Mouse (Mus musculus) retina, adult 2 months (tissue): ENCODE results near the gene Clic4.
A peak's percentile ranks its signal among the peaks of the same experiment; 100 is the strongest.

Experiments
- DNase-seq: peaks from one replicate; pipeline ENCODE4 v3.0.0-alpha.2; 2012; ENCODE audit warnings: low read depth, low spot score

The Clic4 gene

DNA sequence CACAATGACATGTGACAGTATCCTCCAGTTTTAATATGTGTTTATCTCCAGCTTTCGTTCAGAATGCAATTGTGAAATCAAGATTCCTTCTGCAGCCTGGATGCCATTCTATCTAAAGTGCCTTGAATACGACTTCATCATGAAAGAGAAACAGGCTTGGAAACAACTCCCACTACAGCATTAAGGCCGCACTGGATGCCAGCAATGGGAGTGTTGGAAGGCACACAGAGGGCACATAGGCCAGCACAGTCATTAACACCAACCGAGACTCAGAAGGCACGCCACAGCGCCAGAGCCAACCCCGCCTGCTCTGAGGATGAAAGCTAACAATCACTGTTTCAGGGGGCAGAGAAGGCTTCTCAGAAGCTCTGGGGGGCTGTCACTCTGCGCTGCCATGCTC lies 37.1 kb downstream of the Clic4 start:
- no peak for DNase-seq

DNA sequence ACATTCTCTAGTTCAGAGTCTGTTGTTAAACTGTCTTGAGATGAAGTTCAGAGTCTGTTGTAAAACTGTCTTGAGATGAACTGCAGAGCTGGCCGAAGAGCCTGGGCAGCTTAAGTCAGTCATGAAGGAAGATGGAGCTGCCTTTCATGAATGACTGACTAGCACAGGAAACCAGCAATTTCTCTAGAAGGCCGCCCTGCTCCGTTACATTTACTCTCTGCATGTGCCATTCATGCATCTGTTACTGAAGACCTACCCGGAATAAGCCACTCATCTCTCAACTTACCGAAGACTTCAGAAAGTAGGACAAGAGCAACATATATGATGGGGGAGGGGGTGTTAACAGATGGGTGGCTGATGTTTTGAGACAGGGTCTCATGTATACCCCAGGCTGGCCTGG lies 40.1 kb downstream of the Clic4 start:
- DNase-seq = no peak

DNA sequence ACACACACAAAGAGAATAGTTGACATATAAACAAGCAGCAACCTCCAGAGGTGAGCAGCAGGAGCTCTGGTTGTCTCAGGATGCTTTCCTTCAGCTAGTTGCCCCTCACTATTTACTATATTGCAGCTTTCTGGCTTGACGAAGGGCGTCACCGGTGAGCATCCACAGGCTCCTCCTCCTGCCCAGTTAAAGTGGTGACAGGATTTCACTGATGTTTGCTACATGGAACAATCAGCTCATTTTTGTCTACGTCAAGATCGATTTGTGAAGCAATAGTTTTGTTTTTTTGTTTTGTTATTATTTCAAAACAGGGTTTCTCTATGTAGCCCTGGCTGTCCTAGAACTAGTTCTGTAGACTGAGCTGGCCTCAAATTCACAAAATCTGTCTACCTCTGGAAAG lies 41.1 kb downstream of the Clic4 start:
- DNase-seq = no peak

DNA sequence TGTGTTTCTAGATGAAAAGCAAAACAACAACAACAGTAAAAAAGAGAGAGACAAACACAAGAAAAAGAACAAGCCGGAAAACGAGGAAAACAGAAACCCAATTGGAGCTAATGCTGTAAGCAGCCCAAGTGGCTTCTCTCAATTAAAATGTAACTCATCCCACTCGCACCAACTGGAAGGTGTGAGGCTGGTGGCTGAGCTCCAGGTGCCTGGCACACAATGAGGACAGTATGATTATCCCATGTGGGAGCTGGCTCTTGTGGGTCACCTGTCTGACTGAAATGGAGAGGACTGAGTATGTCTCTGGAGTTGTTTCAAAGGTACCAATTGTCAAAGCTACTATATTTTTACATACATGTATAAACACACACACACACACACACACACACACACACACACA lies 41.5 kb downstream of the Clic4 start:
- no peak for DNase-seq

DNA sequence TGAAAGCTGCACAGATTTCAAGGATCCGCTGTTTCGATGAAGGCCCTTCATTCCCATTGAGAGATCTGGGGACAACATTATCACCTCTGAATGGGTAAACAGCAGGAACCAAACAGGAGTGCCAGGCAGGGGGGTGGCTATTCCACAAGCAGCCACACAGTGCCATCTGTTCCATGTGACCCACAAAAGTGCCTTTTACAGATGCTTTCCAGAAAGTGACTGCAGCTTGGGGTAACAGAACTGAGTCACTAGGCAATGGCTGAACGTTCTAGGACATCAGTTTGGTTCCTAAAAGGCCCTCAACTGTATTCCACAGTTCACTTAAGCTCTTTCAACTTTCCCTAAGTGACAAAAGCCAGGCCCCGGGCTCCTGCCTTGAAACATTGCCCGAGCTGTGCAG lies 42.0 kb downstream of the Clic4 start:
- DNase-seq = no peak

DNA sequence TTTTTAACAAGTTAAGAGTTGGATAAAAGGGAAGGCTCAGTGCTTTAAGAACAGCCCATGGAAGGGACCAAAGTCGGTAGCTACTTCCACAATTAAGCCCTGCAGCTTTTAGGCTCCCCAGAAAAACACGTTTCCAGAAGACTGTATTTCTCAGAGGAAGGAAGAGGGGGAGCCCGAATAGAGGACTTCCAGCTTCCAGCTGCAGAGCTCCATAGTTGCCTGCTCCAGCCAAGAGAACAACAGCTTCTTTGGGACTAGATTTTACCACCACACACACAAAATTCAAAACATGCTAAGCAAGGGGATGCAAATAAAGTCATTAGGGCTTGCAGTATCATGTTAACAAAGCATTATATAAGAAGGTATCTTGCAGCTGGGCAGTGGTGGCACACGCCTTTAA lies 42.7 kb downstream of the Clic4 start:
- DNase-seq = no peak

DNA sequence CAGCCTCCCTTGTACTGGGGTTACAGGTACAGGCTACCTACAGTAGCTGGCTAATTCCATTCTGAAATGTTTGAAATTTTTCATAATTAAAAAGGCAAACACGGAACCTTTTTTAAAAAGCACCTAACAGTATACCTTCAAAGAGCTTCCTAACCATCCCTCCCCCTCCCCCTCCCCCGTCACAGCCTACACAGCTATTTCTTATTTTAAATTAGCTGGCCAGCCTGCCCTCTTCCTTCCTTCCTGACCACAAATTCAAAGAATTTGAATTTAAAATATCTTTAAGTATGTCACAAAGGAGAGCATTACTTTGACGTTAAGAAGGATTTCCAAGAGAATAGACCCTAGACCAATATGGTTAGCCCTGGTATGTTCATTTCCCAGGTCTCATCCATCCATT lies 44.5 kb downstream of the Clic4 start:
- DNase-seq = no peak

DNA sequence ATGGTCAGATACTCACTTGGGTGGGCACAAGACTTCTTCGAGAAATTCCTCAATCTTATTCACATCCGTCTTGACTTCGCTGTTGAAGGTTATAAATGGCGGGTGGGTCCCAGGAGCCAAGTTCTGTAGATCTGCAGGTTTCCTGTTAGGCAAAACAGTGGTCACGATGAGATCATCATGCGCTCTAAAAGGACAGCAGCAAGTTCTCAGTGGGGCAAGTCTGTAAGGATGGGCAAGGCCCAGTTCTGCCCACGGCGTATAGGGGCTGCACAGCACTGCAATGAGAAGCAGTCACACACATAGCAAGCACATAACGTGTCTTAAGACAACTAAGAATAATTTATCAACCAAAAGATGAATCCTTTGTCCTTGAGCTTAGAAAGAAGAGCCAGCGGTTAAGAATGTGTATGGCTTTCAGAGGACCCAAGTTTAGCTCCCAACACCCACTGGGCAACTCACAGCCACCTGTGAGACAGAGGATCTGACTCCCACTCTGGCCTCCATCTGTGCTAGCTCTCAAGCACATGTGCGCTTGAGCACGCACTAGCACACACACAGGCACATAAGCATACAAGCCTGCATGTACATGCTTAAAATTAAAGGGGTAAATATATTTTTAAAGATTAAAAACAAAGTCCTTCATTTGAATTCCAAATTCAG lies 46.5 kb downstream of the Clic4 start:
- DNase-seq = no peak

DNA sequence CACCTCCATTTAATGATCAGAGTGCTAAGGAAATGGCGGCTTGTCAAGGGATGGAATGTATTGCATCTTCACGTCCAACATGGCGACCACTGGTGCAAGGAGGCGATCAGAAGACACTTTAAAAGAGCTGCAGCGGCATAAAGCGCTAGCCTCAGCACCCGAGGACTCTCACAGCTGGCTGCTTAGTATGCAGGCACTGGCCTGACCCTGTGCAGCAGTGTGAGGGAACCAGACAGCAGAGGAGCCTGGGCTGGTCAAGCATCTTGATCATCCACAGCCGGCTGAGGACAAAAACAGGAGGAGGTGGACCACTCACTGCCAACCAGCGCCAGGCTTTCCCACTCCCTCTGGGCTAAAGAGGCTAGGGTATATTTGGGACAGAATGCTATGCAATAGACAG lies 48.8 kb downstream of the Clic4 start:
- DNase-seq = no peak

DNA sequence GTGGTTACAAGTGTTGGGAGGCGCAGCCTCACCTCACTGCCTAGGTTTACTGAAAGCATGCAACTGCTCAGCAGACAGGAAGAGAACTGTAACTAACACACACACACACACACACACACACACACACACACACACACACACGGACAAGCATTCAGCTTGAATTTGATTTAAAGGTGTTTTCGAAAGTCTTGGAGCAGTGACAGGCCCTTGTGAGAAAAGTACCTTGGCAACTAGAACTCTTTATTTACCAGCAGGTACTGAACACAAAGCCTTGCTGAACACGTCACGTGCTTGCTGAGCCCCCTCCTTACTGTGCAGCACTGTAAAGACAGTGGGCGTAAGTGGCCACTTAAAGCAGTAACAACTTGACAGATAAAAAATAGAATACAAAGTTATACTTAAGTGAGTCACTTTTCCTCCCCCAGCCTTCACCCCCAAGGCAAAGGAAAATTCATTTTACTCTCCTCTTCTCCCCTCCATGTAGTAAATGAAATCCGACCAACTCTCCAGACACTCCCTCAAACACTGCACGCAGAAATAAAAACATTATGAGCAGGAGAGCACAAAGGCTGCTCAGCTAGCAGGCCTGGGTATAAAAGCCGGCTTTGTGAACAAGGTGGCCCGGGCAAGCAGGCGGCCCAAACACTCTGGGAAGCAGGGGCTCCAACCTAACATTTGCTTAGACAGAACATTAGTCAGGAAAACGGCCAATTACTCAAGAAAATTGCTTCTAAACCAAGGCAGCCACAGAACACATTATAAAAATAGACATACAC lies 50.8 kb downstream of the Clic4 start:
- no peak for DNase-seq

DNA sequence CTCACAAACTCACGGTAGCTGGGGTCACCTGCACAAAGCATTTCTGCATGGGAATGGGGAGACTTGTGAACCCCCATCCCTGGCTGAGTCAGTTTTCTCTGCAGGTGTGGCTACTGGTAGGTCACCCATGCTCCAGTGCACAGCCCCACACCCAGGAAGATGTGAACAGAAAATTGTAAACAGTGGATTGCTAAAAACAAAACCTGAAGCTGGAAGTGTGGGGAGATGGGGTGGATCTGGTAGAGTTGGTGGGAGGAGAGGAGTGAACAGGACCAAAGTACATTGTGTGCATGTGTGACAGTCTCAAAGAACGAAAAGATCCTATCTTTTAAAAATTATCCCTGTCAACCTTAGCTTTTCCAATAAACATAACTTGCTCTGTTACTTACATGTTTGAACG lies 52.0 kb downstream of the Clic4 start:
- no peak for DNase-seq

DNA sequence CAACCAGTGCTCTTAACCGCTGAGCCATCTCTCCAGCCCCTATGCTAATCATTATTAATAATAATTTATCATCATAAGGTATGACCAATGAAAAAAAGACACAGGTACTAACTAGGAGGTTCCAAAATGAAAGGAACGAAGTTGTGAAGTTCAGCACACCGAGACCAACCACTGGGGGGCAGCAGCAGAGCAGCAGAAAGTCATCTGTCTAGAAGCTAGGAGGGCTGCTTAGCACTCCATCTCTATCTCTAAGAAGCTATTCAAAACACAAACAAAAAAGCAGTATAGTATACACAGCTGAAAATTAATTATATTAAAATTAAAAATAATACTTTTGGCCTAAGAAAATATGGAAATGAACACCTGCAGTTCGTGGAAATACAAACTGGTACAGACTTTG lies 53.0 kb downstream of the Clic4 start:
- peak; percentile 55 for DNase-seq

DNA sequence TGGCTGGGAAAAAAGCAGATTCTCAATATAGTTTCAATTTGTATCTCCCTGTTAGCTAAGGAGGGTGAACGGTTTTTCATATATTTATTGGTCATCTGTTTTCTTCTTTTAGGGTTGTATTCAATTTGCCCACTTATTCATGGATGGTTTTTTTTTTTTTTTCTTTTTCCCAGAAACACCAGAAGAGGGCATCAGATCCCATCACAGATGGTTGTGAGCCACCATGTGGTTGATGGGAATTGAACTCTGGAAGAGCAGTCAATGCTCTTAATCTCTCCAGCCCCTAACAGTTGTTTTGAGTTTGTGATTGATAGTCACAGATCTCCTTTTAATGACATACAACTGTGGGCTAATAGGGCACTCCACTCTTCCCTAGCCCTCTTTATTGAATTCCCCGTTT lies 62.8 kb downstream of the Clic4 start:
- no peak for DNase-seq

DNA sequence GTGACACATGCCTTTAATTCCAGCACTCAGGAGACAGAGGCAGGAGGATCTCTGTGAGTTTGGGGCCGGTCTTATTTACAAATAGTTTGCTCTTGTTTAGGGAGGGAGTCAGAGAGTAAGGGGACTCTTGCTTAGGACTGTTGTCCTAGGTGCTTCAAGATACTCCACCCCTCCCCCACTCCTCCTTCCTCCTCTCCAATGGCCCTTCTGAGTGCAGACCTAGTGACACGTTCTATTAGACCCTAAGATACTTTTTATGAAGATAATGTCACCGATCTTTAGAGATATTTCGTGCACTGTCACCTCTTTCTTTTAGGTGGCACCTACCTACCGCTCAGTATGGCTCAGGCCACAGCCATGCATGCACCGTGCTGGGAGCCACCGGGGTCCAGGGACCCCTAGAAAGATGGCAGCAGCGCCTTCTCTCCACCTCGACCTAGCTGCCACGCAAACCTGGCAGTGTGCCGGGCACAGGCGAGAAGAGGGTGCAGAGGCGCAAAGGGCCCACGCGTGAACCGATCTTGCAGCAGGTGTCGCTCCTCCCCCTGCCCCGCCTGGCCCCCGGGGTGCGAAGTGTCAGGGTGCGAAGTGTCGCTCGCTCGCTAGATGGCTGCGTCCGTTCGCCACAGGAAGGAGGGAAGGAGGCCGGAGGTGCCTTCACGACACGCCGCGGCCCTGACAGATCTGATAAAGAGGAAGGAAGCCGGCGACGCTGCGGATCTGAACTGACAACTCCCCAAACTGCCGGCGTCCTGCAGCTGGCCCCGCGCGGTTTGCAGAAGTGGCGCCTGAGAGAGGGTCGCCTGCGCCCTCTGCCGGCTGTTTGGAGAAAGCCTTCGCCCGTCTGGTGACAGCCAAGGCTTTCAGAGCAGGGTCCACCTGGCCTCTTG lies 66.7 kb downstream of the Clic4 start:
- DNase-seq = peak; percentile 37

DNA sequence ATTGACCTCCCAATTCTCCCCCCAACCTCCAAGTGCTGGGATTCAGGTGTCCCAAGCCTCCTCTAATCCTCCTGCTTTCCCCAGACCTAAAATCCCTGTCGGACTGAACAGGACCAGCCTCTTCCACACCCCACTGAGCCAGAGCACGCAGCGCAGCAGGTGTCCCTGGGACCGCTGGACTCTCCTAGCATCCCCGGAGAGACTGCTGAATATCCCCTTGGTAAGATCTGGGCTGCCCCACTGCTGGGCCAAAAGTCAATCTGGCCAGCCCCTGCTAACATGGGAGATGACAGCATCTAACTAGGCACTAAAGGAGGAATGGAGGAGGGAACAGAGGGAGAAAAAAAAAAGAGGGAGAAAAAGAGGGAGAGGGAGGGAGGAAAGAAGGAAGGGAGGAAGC lies 67.4 kb downstream of the Clic4 start:
- DNase-seq = no peak

DNA sequence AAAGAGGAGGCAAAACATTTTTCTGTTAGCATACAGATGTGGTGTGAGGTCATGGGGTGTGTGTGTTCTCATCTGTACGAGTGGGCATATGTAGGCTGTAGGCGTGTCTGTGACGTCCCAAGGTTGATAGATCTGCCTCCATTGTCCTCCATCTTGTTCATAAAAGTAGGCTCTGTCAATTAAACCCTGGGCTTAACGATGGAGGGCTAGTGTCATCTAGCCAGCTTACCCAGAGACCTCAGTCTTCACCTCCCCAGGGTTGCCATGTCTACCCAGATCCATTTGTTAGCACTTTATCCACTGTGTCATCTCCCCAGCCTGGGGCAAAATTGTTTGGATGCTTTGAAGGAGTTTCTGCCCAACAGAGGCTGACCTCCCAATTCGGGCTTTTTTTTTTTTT lies 67.9 kb downstream of the Clic4 start:
- DNase-seq = no peak

DNA sequence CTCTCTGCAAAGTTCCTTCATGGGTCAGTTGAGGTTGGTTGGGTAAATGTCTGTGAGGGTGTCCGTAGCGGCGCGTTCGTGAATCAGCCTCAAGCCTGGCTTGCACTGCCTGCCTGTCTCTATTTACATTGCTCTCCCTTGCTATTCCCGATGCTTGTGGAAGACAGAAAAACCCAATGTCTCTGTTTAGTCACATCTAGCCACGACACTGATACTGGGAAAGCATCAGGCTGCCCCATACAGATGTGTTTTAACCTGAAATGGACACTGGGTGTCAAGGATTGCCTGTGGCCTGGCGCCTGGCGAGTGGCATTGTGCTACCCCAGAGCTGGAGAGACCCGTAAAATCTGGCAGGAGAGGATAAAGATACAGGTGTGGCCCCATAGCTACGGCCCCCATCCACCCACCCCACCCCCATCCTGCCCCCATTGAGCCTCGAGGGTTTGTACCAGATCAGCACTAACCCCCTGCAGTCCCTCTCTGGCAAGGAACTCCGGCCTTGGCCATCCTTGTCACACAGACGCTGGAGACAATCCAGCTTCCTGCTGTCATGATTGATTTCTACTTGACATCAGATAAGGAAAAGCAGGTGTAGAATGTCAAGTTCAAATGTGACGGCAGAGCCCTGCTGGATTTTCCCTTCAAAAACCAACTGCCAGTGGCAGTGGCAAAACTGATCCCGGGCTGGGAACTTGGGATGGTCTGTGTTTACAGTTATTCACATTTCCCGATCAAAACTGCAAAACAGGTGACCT lies 68.6 kb downstream of the Clic4 start:
- DNase-seq = no peak

DNA sequence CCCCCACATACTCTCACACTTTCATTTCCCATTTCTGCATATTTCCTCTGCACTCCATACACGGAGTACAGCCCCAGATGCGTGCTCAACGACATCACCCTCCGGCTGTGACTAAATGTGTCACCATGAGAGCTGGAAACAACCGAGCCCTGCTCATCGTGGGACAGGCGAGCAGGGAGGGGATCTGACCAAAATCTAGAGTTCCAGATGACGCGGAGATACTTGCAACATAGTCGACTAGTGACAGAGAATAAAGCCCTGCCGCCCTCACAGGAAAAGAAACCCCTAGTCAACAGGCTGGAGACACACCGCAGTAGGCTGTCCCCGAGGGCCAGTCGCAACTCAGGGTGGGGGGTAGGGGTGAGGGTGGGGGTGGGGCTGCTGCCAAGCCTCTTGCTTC lies 69.3 kb downstream of the Clic4 start:
- no peak for DNase-seq

DNA sequence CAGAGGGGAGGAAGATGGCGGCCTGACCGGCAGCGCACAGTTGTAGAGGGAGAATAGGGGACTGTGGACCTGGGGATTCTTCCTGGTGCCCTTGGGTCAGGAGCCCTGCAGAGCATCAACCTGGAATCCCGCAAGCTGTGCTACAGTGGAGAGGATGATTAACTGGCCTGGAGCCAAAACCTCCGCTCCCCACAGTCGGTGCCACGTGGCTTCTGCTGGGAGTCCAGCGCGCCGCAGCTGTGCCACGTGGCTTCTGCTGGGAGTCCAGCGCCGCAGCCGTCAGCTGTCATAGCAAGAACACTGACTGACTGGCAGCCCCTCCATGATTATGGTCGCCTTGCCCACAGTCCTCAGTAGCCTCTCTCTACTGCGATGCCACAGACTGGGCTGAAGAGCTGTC lies 70.8 kb downstream of the Clic4 start:
- DNase-seq = no peak

DNA sequence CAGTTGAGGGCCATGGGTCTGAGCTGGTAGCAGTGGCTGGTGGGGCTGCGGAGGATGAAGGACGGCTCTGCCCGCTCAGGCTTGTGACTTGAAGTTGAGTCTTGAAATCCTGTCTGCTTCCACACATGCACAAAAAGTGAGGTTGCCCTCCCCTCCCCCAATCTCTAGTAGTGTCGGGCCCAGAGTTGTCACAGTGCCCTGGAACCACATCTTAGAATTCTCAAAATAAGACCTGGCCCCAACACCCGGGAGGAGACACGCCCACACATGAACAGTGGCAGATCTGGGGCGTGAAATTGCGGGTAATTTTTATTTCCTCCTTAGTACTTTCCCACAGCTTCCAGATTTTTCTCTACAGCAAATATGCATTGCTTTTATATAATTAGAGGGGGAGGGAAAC lies 74.8 kb downstream of the Clic4 start:
- no peak for DNase-seq

DNA sequence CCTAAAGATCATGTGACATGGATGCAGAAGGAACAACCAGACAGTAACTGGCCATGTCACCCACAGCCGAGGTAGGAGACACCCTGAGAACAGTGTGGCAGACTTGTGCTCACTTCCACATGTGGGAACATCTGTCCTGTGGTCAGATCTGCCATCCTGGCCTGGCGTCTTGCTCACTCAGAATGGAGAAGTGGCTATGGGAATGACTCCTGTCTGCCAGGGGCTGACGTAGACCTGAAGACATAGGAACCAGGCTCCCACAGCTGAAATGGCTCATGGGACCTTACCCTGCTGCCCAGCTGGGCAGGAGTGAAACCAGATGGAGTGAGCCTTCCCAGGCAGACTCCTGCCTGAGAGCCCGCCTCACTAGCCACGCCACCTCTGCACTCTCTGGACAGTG lies 79.8 kb downstream of the Clic4 start:
- DNase-seq = no peak

DNA sequence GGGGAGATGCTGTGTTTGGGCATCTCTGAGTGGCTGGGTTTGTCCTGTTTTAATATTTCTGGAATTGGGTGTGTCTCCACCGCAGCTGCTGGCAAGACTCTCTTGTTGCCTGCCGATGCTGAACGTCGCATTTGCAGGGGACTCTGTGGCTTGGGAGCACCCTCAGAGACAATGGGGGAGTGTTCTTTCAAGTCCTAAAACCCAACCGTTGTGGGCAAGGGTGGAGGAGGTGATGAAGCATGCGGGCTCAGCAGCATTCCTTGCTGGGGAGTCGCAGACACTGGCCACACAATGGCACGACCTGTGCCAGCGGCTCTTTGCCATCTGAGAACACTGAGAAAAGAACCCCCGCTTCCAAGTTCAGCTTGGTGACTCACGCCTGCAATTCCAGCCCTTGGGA lies 81.0 kb downstream of the Clic4 start:
- DNase-seq = no peak
